Mouse (Mus musculus): ENCODE measurements around the gene Cdca4.

Cdca4 gene

GRCm38 (mm10) chr12:112797672-112798331 is 31.4 kb downstream of the Cdca4 start:
- no peak for DNase-seq

- no peak for DNase-seq
Observed at GRCm38 (mm10) chr12:112796551-112797510, 32.4 kb downstream of the Cdca4 start.

DNA sequence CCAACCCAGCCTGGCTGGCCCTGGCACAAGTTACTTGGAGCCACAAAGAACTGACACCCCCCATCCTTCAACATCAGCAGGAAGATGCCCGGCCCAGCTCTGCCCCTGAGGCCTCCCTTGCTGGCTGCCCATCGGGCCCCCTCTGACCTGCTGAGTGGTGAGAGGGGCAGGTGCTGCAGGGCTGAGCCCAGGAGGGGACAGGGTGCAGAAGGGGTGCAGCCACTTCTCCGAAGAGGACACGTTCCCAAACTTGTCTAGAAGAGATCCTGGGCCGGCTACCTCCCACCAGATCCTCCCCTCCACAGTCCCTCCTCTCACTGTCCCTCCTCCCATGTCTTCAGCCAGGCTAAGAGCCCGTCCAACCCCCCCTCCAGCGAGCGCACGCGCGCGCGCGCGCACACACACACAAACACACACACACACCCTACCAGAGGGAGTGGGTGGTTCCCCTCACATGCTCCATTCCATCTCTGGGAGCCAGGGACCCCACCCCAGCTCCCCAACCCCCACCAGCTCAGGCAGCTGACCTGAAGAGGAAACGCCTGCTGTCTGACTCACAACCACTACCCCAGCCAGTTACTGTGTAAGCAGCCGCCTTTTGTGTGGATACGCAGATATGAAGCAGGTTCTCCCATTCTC is 33.6 kb downstream of the Cdca4 start:
- no peak for DNase-seq

DNA sequence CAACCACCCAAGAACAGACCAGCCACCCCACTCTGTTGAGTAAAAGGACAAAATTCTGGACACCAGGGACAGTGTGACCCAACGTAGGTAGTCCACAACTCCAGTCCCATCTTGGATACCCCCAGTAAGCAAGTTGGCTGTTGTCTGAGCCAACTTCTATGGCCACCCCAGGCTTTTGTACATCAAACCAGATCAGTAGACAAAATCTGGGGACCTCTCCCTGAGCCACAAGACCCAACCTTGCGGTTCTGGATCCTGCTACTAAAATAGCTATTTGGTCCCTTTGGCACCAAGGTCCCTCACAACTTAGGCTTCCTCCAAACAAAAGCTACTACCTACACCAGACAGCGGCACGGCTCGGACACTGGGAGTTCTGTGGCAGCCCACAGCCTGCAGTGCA is 34.2 kb downstream of the Cdca4 start:
- DNase-seq, result no peak

DNA sequence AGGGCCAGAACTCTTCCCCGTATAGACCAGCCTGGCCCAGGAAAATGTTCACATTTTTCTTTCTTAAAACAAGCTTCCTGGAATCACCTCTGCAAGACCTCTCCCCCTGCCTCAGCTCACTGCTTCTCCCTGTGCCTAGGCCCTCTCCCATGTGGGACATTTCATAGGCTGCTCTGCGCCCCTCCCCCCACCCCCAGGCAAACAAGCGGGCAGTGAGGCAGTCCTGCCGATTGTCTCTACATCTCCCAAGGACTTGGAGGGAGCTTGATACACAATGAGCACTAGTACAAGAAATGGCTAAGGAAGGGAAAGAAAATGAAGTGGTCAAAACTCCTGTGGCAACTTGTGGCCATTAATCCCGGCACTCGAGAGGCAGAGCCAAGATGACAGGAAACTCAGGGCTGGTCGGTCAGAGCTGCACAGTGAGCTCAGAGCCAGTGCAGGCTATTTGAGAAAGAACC is 34.8 kb downstream of the Cdca4 start:
- DNase-seq, result no peak

GRCm38 (mm10) chr12:112793601-112794355 is 35.4 kb downstream of the Cdca4 start:
- DNase-seq, result no peak

GRCm38 (mm10) chr12:112791026-112791425 is 38.2 kb downstream of the Cdca4 start:
- DNase-seq, result no peak

DNA sequence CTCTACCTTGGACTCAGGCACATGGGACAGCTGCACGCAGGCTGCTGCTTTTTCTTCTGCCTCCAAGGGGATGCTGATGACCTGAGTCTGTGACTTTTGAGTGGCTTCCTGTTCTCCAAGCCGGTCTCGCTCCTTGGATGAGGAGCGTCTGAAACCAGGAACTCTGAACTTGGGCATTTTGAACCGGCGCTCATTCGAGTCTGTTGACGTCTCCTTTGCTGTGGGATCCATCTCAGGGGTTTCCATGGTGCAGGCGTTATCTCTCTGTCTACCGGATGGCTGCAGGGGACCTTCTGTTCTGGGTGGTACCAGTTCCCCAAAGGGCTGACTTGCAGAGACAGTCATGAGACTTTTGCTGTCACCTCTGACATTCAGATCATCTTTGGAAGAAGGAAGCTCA is 54.7 kb downstream of the Cdca4 start:
- no peak for DNase-seq

DNA sequence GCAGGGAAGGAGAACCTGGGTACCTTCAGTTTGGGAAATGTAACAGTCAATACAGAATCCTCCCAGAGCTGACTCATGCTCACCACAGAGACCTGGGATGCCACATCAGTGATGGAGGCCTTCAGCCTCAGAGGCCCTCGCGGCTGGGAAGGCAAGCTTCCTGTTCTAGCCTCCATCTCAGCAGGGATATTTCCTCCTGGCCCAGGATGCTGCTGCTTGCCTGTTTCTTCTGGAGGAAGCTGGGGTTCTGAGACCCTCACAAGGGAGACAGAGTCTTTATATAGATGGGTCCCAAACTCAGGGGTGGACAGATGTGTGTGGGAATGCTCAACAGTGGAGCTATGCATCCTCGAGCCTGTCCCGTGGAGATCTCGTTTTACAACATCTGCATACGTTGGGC is 55.2 kb downstream of the Cdca4 start:
- no peak for DNase-seq

GRCm38 (mm10) chr12:112773366-112773765 is 55.9 kb downstream of the Cdca4 start:
- no peak for DNase-seq

- no peak for DNase-seq
Observed at GRCm38 (mm10) chr12:112772306-112772705, 56.9 kb downstream of the Cdca4 start.

DNA sequence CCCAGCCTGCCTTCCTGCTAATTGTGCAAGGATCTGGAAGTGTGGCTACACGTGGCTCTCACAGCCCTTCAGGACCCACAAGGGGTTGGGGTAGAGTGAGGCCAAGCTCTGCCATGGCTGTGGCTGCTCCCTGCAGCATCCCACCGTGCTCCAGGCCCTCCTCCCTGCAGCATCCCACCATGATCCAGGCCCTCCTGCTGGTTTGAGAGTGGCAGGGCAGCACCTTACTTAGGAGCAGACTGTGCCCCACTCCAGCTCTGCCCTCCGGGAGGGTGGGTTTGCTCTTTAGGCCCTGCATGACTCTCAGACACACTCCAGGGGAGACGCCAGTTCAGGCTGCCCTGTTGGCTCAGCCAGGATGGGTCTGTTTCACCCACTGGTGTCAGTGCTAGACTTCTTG is 58.8 kb downstream of the Cdca4 start:
- no peak for DNase-seq

Data from kidney, adult 11 months (tissue).